Mouse (Mus musculus) midbrain, postnatal 0 days (tissue): ENCODE measurements around the gene Cdc37. TPM values are rescaled to one million over a fixed set of nuclear protein-coding genes. Genes with fewer than 3 reads are reported as not detected.

Experiments
- ATAC-seq: fragments of 200-750 bp; cut with Nextera tagmentation; 2 replicates; pipeline ENCODE4 v1.8.0; 2017; ENCODE audit warnings: moderate number of reproducible peaks, mild to moderate bottlenecking, moderate TSS enrichment, moderate library complexity; ENCODE audit not compliant: low FRiP score
- DNase-seq: peaks from one replicate; pipeline ENCODE4 v3.0.0-alpha.2; 2015; ENCODE audit warnings: low spot score
- H3K27ac ChIP-seq: fragments of 300-500 bp; sonication (generic); 2 replicates; pipeline ENCODE4 v1.5.1; 2014; ENCODE audit warnings: low read depth, mild to moderate bottlenecking, low read length, mixed read lengths
- H3K27me3 ChIP-seq: fragments of 300-500 bp; sonication (generic); 2 replicates; pipeline ENCODE4 v1.6.1; 2014; ENCODE audit warnings: low read length, control low read depth, mixed read lengths; ENCODE audit not compliant: insufficient read depth
- H3K36me3 ChIP-seq: fragments of 300-500 bp; sonication (generic); 2 replicates; pipeline ENCODE4 v1.6.1; 2014; ENCODE audit warnings: low read length, control low read depth, mixed read lengths; ENCODE audit not compliant: insufficient read depth
- H3K4me1 ChIP-seq: fragments of 300-500 bp; sonication (generic); 2 replicates; pipeline ENCODE4 v1.6.1; 2014; ENCODE audit warnings: mild to moderate bottlenecking, control low read depth, antibody characterized with exemption, low read length, mixed read lengths; ENCODE audit not compliant: insufficient read depth
- H3K4me2 ChIP-seq: fragments of 300-500 bp; sonication (generic); 2 replicates; pipeline ENCODE4 v1.6.1; 2014; ENCODE audit warnings: low read depth, mild to moderate bottlenecking, low read length, mixed read lengths; ENCODE audit not compliant: poor library complexity, severe bottlenecking
- H3K4me3 ChIP-seq: fragments of 300-500 bp; sonication (generic); 2 replicates; pipeline ENCODE4 v1.5.1; 2014; ENCODE audit warnings: low read depth, mild to moderate bottlenecking, low read length, moderate library complexity
- H3K9ac ChIP-seq: fragments of 300-500 bp; sonication (generic); replicated peaks from 2 replicates; pipeline ENCODE4 v1.6.1; 2014; ENCODE audit warnings: mild to moderate bottlenecking, low read length, moderate library complexity, mixed read lengths; ENCODE audit not compliant: poor library complexity, severe bottlenecking
- H3K9me3 ChIP-seq: fragments of 300-500 bp; sonication (generic); 2 replicates; pipeline ENCODE4 v1.6.1; 2016; ENCODE audit warnings: low read length, control low read depth
- CTCF ChIP-seq: IDR thresholded peaks from 2 replicates; pipeline ENCODE4 v1.5.1; 2016; ENCODE audit warnings: antibody characterized with exemption, mild to moderate bottlenecking
- WGBS: fragments of 180-500 bp; shearing (Covaris S2); extraction: QIAGEN DNeasy Blood & Tissue Kit; methylation state at CpG from one replicate; pipeline ENCODE4 v1.1.7; 2014; 5-methylcytosine and 5-hydroxymethylcytosine counted together
- polyA plus RNA-seq: library from polyadenylated mRNA; unstranded; fragments of >200 nt; fragmentation: Nextera tagmentation; extraction: Ambion mirVana; gene quantifications from 2 replicates; pipeline ENCODE4 v1.2.1, GENCODE M21; 2015
- total RNA-seq: library from RNA; depleted of rRNA; stranded (reverse); fragments of >200 nt; gene quantifications from 2 replicates; pipeline ENCODE4 v1.2.3, GENCODE M21; 2014; rRNA removed

Cdc37 gene
- total and polyA plus RNA-seq, 2 experiments from 2014 or later, result 37.7 to 179 TPM

DNA sequence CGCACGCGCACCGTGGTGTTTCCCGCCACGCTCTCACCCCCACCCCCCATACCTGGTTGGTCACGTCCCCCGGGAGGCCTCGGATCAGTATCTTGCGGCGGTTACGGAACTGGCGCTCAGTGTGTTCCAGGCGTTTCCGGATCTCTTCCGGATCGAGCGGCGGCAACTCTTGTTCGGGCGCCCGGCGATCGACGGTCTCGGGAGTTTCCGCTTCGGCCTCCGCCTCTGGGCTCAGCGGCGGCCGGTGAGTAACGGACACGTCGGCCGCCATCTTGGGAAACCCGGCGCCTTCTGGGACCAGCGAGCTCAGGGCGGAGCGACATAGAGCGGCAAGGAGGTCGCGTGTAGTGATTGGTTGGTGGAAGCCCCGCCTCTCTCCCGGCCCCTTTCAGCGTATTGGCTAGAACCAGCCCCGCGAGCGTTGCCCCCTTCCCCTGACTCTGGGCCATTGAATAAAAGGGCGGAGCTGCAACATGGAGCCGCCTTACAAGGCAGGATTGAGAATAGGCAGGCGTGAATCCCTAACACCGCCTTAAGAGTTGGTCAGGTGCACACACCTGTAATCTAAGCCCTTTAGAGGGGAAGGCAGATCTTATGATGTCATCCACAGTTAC lies 58.0 kb downstream of the Cdc37 start, which contains the start of the genes Gm38431 and Raver1:
TSS of gene Gm38431 (minus strand) at position 291 of the 614 bp plus-strand sequence.
TSS of gene Raver1 (minus strand) at position 302 of the 614 bp plus-strand sequence.
- under 1% methylated on average over 54 of the region's 54 CpGs for WGBS

DNA sequence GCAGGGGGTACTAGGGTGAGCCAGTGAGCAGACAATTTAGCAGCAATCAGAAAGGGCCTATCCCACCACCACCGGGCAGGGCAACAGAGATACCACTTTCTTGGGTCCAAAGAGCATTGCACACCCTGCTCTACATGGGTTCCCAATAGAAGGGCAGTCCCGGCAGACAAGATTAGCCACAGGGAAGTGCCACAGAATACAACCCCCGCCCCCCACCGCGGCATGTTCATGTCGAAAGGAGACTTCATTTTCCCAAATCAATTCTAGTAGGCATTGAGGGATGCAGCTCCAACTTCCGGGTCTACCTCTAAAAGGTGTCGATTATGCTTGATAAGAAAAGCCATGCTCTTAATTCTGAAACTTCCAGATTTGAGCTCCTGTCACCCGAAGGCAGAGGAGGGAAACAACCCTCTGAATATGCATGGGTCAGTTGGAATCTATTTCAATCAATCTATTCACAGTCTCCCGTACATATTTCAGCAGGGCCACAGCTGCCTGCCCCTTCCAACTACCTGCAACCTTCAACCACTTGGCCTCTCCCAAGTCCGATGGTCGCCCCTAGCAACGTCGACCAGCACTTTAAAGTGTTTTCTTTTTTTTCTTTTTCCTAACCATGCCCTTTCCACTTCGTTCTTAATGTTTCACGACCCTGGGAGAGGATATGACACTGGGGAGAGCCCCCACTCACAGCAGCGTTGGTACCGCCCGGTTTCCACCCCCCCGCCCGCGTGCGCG lies 58.6 kb downstream of the Cdc37 start:
- Histone ChIP-seq H3K4me1 (peaks cover 9% of the 10 kb centered on the region), H3K27ac (peak overlapping the region; percentile 92), H3K4me3 (peak overlapping the region; percentile 65), H3K27me3 (no peaks in the 10 kb centered on the region), H3K36me3 (peaks cover 27% of the 10 kb centered on the region), H3K9me3 (no peaks in the 10 kb centered on the region), H3K4me2 (peak overlapping the region; percentile 84), H3K9ac (peak overlapping the region; percentile 67)
- ATAC-seq (peak; percentile 18; the same call in 1 of the 2 replicates), DNase-seq (no peak)
- WGBS, result 2% methylated on average over 24 of the region's 24 CpGs
- TF ChIP-seq CTCF, result no peak

More for the DNA sequence above, 58.0 kb downstream of the Cdc37 start, which contains the start of the genes Gm38431 and Raver1:
- peak within 1 kb of the TSS; percentile 84 for H3K4me2 ChIP-seq
- TF ChIP-seq CTCF, result no peak
- ATAC-seq (peak; percentile 99), DNase-seq (peak; percentile 99)
- H3K9me3 ChIP-seq, result no peaks in the 10 kb centered on the region
- peaks cover 9% of the 10 kb centered on the region for H3K4me1 ChIP-seq
- H3K27me3 ChIP-seq, result no peaks in the 10 kb centered on the region
- peak within 1 kb of the TSS; percentile 67 for H3K9ac ChIP-seq
- peak within 1 kb of the TSS; percentile 92 for H3K27ac ChIP-seq
- peak within 1 kb of the TSS; percentile 65 for H3K4me3 ChIP-seq
- peaks cover 20% of the 10 kb centered on the region for H3K36me3 ChIP-seq

DNA sequence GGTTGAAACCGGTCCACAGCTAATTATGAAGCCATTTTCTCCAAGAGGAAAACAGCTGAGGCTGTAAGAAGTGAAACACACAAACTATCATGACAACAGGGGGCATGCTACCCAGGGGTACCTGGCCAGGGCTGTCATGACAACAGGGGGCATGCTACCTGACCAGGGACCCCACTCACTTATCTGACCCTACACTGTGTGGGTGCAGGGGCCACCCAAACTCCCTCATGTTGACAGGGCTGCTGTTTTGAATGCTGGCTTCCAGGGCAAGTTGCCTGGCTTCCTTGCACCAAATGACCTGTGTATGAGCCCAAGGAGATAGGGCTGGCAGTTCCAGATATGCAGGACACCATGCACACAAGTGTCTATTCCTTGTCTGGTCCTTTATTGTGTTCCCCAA lies 59.2 kb downstream of the Cdc37 start:
- H3K4me1 ChIP-seq, result peaks cover 9% of the 10 kb centered on the region
- no peak for ATAC-seq
- H3K36me3 ChIP-seq, result peaks cover 31% of the 10 kb centered on the region
- H3K27me3 ChIP-seq, result no peaks in the 10 kb centered on the region
- DNase-seq, result no peak
- H3K27ac ChIP-seq, result no peak overlapping the region; the same call in 1 of the 2 replicates
- no peaks in the 10 kb centered on the region for H3K9me3 ChIP-seq
- 90% methylated on average over 1 of the region's 1 CpGs for WGBS
- TF ChIP-seq CTCF, result no peak
- peak overlapping the region; percentile 65 for H3K4me3 ChIP-seq
- H3K9ac ChIP-seq, result peak overlapping the region; percentile 67; the same call in 1 of the 2 replicates
- peak overlapping the region; percentile 84 for H3K4me2 ChIP-seq

DNA sequence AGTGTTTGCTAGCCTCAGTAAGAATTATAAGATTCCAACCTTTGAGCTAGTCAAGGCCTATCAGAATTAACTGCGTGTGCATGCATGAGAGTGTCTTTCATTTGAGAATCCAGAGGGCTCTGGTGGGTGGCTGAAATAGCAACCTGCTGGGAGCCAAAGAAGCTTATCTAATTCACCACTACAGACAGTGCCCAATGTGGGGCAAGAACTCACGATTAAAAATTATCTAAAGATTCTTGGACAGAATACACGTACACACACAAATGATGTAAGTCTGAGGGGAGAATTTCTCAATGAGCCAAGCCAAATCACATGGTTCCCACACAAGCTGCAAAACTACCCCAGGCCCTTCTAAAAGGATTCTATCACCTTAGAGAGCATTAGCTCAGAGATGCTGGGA lies 66.5 kb downstream of the Cdc37 start:
- Histone ChIP-seq H3K9me3 (no peaks in the 10 kb centered on the region), H3K36me3 (peaks cover 63% of the 10 kb centered on the region), H3K27ac (no peak overlapping the region), H3K27me3 (no peaks in the 10 kb centered on the region), H3K4me2 (no peak overlapping the region), H3K4me1 (no peaks in the 10 kb centered on the region), H3K9ac (no peak overlapping the region), H3K4me3 (no peak overlapping the region)
- ATAC-seq, result no peak
- TF ChIP-seq CTCF, result no peak
- no peak for DNase-seq
- WGBS, result 63% methylated on average over 3 of the region's 3 CpGs

Other genes with a start within 250 kb of the Cdc37 start
- gene Dnmt1, start 190.1 kb downstream of the Cdc37 start, total RNA-seq, result 94.6 and 97.7 TPM in 2 replicates
- gene Dnmt1, start 190.1 kb downstream of the Cdc37 start, polyA plus RNA-seq, result 40.8 and 42.1 TPM in 2 replicates
- gene S1pr2, start 173.2 kb downstream of the Cdc37 start, total RNA-seq, result 4.7 and 7.3 TPM in 2 replicates
- 5.5 and 7.2 TPM in 2 replicates for gene S1pr2, start 173.2 kb downstream of the Cdc37 start, polyA plus RNA-seq
- gene Mrpl4, start 147.2 kb downstream of the Cdc37 start, total RNA-seq, result 62.9 and 80.9 TPM in 2 replicates
- gene Mrpl4, start 147.2 kb downstream of the Cdc37 start, polyA plus RNA-seq, result 105 TPM in 2 replicates
- gene Icam1, start 134.0 kb downstream of the Cdc37 start, total RNA-seq, result 4.5 and 5.2 TPM in 2 replicates
- 3.4 and 3.6 TPM in 2 replicates for gene Icam1, start 134.0 kb downstream of the Cdc37 start, polyA plus RNA-seq
- gene Icam4, start 120.6 kb downstream of the Cdc37 start, total RNA-seq, result not detected in 2 replicates
- gene Icam4, start 120.6 kb downstream of the Cdc37 start, polyA plus RNA-seq, result 0.30 TPM in 1 of 2 replicates, not detected in the other
- gene Icam5, start 117.9 kb downstream of the Cdc37 start, total RNA-seq, result 6.3 and 7.7 TPM in 2 replicates
- gene Icam5, start 117.9 kb downstream of the Cdc37 start, polyA plus RNA-seq, result 4.1 and 4.2 TPM in 2 replicates
- 10.7 TPM in 1 of 2 replicates, not detected in the other for gene Zglp1, start 82.9 kb downstream of the Cdc37 start, total RNA-seq
- gene Zglp1, start 82.9 kb downstream of the Cdc37 start, polyA plus RNA-seq, result 0.20 TPM in 1 of 2 replicates, not detected in the other
- gene Gm49373, start 76.9 kb downstream of the Cdc37 start, total RNA-seq, result 2.4 and 2.7 TPM in 2 replicates
- 0.90 and 0.94 TPM in 2 replicates for gene Gm49373, start 76.9 kb downstream of the Cdc37 start, polyA plus RNA-seq
- 67.3 and 81.3 TPM in 2 replicates for gene Fdx1l, start 76.4 kb downstream of the Cdc37 start, total RNA-seq
- gene Fdx1l, start 76.4 kb downstream of the Cdc37 start, polyA plus RNA-seq, result 86.5 and 95.3 TPM in 2 replicates
- 2.1 and 5.8 TPM in 2 replicates for gene Gm38431, start 58.0 kb downstream of the Cdc37 start, total RNA-seq
- 0.38 and 0.48 TPM in 2 replicates for gene Gm38431, start 58.0 kb downstream of the Cdc37 start, polyA plus RNA-seq
- 38.7 and 41.0 TPM in 2 replicates for gene Raver1, start 58.0 kb downstream of the Cdc37 start, total RNA-seq
- gene Raver1, start 58.0 kb downstream of the Cdc37 start, polyA plus RNA-seq, result 20.2 and 20.7 TPM in 2 replicates
- gene Tyk2, start 18.7 kb downstream of the Cdc37 start, total RNA-seq, result 9.8 and 9.9 TPM in 2 replicates
- gene Tyk2, start 18.7 kb downstream of the Cdc37 start, polyA plus RNA-seq, result 4.8 and 5.4 TPM in 2 replicates
- gene Pde4a, start 15.7 kb upstream of the Cdc37 start, total RNA-seq, result 40.7 and 46.5 TPM in 2 replicates
- gene Pde4a, start 15.7 kb upstream of the Cdc37 start, polyA plus RNA-seq, result 59.8 and 63.8 TPM in 2 replicates
- gene Keap1, start 89.4 kb upstream of the Cdc37 start, total RNA-seq, result 72.5 and 89.7 TPM in 2 replicates
- gene Keap1, start 89.4 kb upstream of the Cdc37 start, polyA plus RNA-seq, result 60.6 and 67.7 TPM in 2 replicates
- 4.2 and 5.2 TPM in 2 replicates for gene S1pr5, start 98.5 kb upstream of the Cdc37 start, total RNA-seq
- 2.7 and 2.9 TPM in 2 replicates for gene S1pr5, start 98.5 kb upstream of the Cdc37 start, polyA plus RNA-seq
- 20.3 and 26.6 TPM in 2 replicates for gene Atg4d, start 115.3 kb upstream of the Cdc37 start, total RNA-seq
- 26.3 and 32.6 TPM in 2 replicates for gene Atg4d, start 115.3 kb upstream of the Cdc37 start, polyA plus RNA-seq
- gene Kri1, start 138.0 kb upstream of the Cdc37 start, total RNA-seq, result 21.9 and 25.9 TPM in 2 replicates
- 11.7 and 13.0 TPM in 2 replicates for gene Kri1, start 138.0 kb upstream of the Cdc37 start, polyA plus RNA-seq
- 93.4 and 126 TPM in 2 replicates for gene Cdkn2d, start 141.4 kb upstream of the Cdc37 start, total RNA-seq
- gene Cdkn2d, start 141.4 kb upstream of the Cdc37 start, polyA plus RNA-seq, result 141 and 146 TPM in 2 replicates
- gene Ap1m2, start 162.4 kb upstream of the Cdc37 start, total RNA-seq, result 3.9 and 4.7 TPM in 2 replicates
- 3.1 TPM in 2 replicates for gene Ap1m2, start 162.4 kb upstream of the Cdc37 start, polyA plus RNA-seq
- gene Slc44a2, start 170.7 kb upstream of the Cdc37 start, total RNA-seq, result 58.5 and 70.7 TPM in 2 replicates
- 47.1 and 52.0 TPM in 2 replicates for gene Slc44a2, start 170.7 kb upstream of the Cdc37 start, polyA plus RNA-seq
- 105 and 114 TPM in 2 replicates for gene Ilf3, start 217.9 kb upstream of the Cdc37 start, total RNA-seq
- 198 and 201 TPM in 2 replicates for gene Ilf3, start 217.9 kb upstream of the Cdc37 start, polyA plus RNA-seq